Mouse (Mus musculus): ENCODE measurements around the gene Rnf11. TPM values are rescaled to one million over a fixed set of nuclear protein-coding genes. Genes with fewer than 3 reads are reported as not detected.

The Rnf11 gene
- total RNA-seq, 1 experiment = 19.3 TPM

GRCm38 (mm10) chr4:109493581-109493980, 9.1 kb upstream of the Rnf11 start:
- Histone ChIP-seq H3K4me1 (ENCODE audit: control insufficient read depth in 2 of 2, insufficient read depth in 2 of 2, low read length in 2 of 2, poor library complexity in 1 of 2) (peaks cover 0 to 3% of the 10 kb centered on the region in 2 experiments; a peak in 1 of 4 replicates), H3K4me3 (ENCODE audit: insufficient read depth in 1 of 2, low read depth in 1 of 2, low read length in 2 of 2, poor library complexity in 1 of 2, severe bottlenecking in 1 of 2) (no peak overlapping the region), H3K36me3 (ENCODE audit: control insufficient read depth, insufficient read depth, low read length, poor library complexity, severe bottlenecking) (no peaks in the 10 kb centered on the region), H3K9ac (ENCODE audit: insufficient read depth, low read depth, low read length, poor library complexity, severe bottlenecking) (no peak overlapping the region), H3K27ac (ENCODE audit: insufficient read depth, low read depth, low read length, poor library complexity, severe bottlenecking) (no peak overlapping the region), H3K9me3 (ENCODE audit: control insufficient read depth, insufficient read depth, low read depth, low read length) (no peaks in the 10 kb centered on the region)
- TF ChIP-seq MAFK (IDR thresholded peaks at IDR 0.05; ENCODE audit: insufficient read depth, low read depth, low read length) = no peak
- TF ChIP-seq ZC3H11A (IDR thresholded peaks at IDR 0.05; ENCODE audit: borderline replicate concordance, low read depth, low read length) = no peak
- no peak for TF ChIP-seq HCFC1 (IDR thresholded peaks at IDR 0.05; ENCODE audit: borderline replicate concordance, insufficient read depth, low read length)
- TF ChIP-seq CHD2 (IDR thresholded peaks at IDR 0.05; ENCODE audit: low read depth, low read length) = no peak
- no peak for TF ChIP-seq ZNF384 (IDR thresholded peaks at IDR 0.05; ENCODE audit: low read depth, low read length)
- DNase-seq (ENCODE audit: low read depth, low spot score) = no peak
- in situ Hi-C loops (cut with MboI; ENCODE audit: low sequenced_read_pairs in 2 of 2, unreplicated experiment in 2 of 2) = loop anchor here in 1 of 2 experiments (10.0 kb wide), 1 partner anchor 141 kb away; no protein-coding TSS in a partner anchor

- Histone ChIP-seq H3K9ac (ENCODE audit: insufficient read depth, low read depth, low read length, poor library complexity, severe bottlenecking) (no peak overlapping the region), H3K9me3 (ENCODE audit: control insufficient read depth, insufficient read depth, low read depth, low read length) (no peaks in the 10 kb centered on the region), H3K4me1 (ENCODE audit: control insufficient read depth in 2 of 2, insufficient read depth in 2 of 2, low read length in 2 of 2, poor library complexity in 1 of 2) (no peaks in the 10 kb centered on the region), H3K36me3 (ENCODE audit: control insufficient read depth, insufficient read depth, low read length, poor library complexity, severe bottlenecking) (no peaks in the 10 kb centered on the region), H3K4me3 (ENCODE audit: insufficient read depth in 1 of 2, low read depth in 1 of 2, low read length in 2 of 2, poor library complexity in 1 of 2, severe bottlenecking in 1 of 2) (no peak overlapping the region), H3K27ac (ENCODE audit: insufficient read depth, low read depth, low read length, poor library complexity, severe bottlenecking) (no peak overlapping the region)
- no peak for DNase-seq (ENCODE audit: low read depth, low spot score)
- in situ Hi-C loops (cut with MboI; ENCODE audit: low sequenced_read_pairs in 2 of 2, unreplicated experiment in 2 of 2) = no loop called here
- TF ChIP-seq ZNF384 (IDR thresholded peaks at IDR 0.05; ENCODE audit: low read depth, low read length) (no peak), CHD2 (IDR thresholded peaks at IDR 0.05; ENCODE audit: low read depth, low read length) (no peak)
These were observed 4.3 kb upstream of the Rnf11 start for GRCm38 (mm10) chr4:109488812-109489211.

GRCm38 (mm10) chr4:109482701-109483100, 1.8 kb downstream of the Rnf11 start:
- no peaks in the 10 kb centered on the region for H3K4me1 ChIP-seq (ENCODE audit: control insufficient read depth in 2 of 2, insufficient read depth in 2 of 2, low read length in 2 of 2, poor library complexity in 1 of 2)
- no peak for DNase-seq (ENCODE audit: low read depth, low spot score)
- in situ Hi-C loops (cut with MboI; ENCODE audit: low sequenced_read_pairs in 2 of 2, unreplicated experiment in 2 of 2) = no loop called here
- no peaks in the 10 kb centered on the region for H3K36me3 ChIP-seq (ENCODE audit: control insufficient read depth, insufficient read depth, low read length, poor library complexity, severe bottlenecking)
- TF ChIP-seq HCFC1 (IDR thresholded peaks at IDR 0.05; ENCODE audit: borderline replicate concordance, insufficient read depth, low read length) (no peak), ZNF384 (IDR thresholded peaks at IDR 0.05; ENCODE audit: low read depth, low read length) (no peak), ZC3H11A (IDR thresholded peaks at IDR 0.05; ENCODE audit: borderline replicate concordance, low read depth, low read length) (no peak)
- no peaks in the 10 kb centered on the region for H3K9me3 ChIP-seq (ENCODE audit: control insufficient read depth, insufficient read depth, low read depth, low read length)
- no peak overlapping the region for H3K9ac ChIP-seq (ENCODE audit: insufficient read depth, low read depth, low read length, poor library complexity, severe bottlenecking)
- no peak overlapping the region for H3K27ac ChIP-seq (ENCODE audit: insufficient read depth, low read depth, low read length, poor library complexity, severe bottlenecking)
- H3K4me3 ChIP-seq (ENCODE audit: insufficient read depth in 1 of 2, low read depth in 1 of 2, low read length in 2 of 2, poor library complexity in 1 of 2, severe bottlenecking in 1 of 2) = no peak overlapping the region

- Histone ChIP-seq H3K4me3 (ENCODE audit: insufficient read depth in 1 of 2, low read depth in 1 of 2, low read length in 2 of 2, poor library complexity in 1 of 2, severe bottlenecking in 1 of 2) (no peak overlapping the region), H3K36me3 (ENCODE audit: control insufficient read depth, insufficient read depth, low read length, poor library complexity, severe bottlenecking) (no peaks in the 10 kb centered on the region), H3K4me1 (ENCODE audit: control insufficient read depth in 2 of 2, insufficient read depth in 2 of 2, low read length in 2 of 2, poor library complexity in 1 of 2) (no peaks in the 10 kb centered on the region), H3K9ac (ENCODE audit: insufficient read depth, low read depth, low read length, poor library complexity, severe bottlenecking) (no peak overlapping the region), H3K27ac (ENCODE audit: insufficient read depth, low read depth, low read length, poor library complexity, severe bottlenecking) (no peak overlapping the region), H3K9me3 (ENCODE audit: control insufficient read depth, insufficient read depth, low read depth, low read length) (no peaks in the 10 kb centered on the region)
- in situ Hi-C loops (cut with MboI; ENCODE audit: low sequenced_read_pairs in 2 of 2, unreplicated experiment in 2 of 2) = no loop called here
- TF ChIP-seq HCFC1 (IDR thresholded peaks at IDR 0.05; ENCODE audit: borderline replicate concordance, insufficient read depth, low read length) (no peak), MAFK (IDR thresholded peaks at IDR 0.05; ENCODE audit: insufficient read depth, low read depth, low read length) (no peak), CHD2 (IDR thresholded peaks at IDR 0.05; ENCODE audit: low read depth, low read length) (no peak), ZC3H11A (IDR thresholded peaks at IDR 0.05; ENCODE audit: borderline replicate concordance, low read depth, low read length) (no peak), ZNF384 (IDR thresholded peaks at IDR 0.05; ENCODE audit: low read depth, low read length) (no peak)
- no peak for DNase-seq (ENCODE audit: low read depth, low spot score)
These were observed 3.1 kb downstream of the Rnf11 start for GRCm38 (mm10) chr4:109481424-109481823.

- Histone ChIP-seq H3K36me3 (ENCODE audit: control insufficient read depth, insufficient read depth, low read length, poor library complexity, severe bottlenecking) (no peaks in the 10 kb centered on the region), H3K9me3 (ENCODE audit: control insufficient read depth, insufficient read depth, low read depth, low read length) (no peaks in the 10 kb centered on the region), H3K4me1 (ENCODE audit: control insufficient read depth in 2 of 2, insufficient read depth in 2 of 2, low read length in 2 of 2, poor library complexity in 1 of 2) (peaks cover 0 to 2% of the 10 kb centered on the region in 2 experiments; a peak in 1 of 4 replicates), H3K4me3 (ENCODE audit: insufficient read depth in 1 of 2, low read depth in 1 of 2, low read length in 2 of 2, poor library complexity in 1 of 2, severe bottlenecking in 1 of 2) (no peak overlapping the region), H3K9ac (ENCODE audit: insufficient read depth, low read depth, low read length, poor library complexity, severe bottlenecking) (no peak overlapping the region), H3K27ac (ENCODE audit: insufficient read depth, low read depth, low read length, poor library complexity, severe bottlenecking) (no peak overlapping the region)
- no peak for DNase-seq (ENCODE audit: low read depth, low spot score)
- TF ChIP-seq ZNF384 (IDR thresholded peaks at IDR 0.05; ENCODE audit: low read depth, low read length) = no peak
- no peak for TF ChIP-seq HCFC1 (IDR thresholded peaks at IDR 0.05; ENCODE audit: borderline replicate concordance, insufficient read depth, low read length)
- TF ChIP-seq CHD2 (IDR thresholded peaks at IDR 0.05; ENCODE audit: low read depth, low read length) = no peak
- TF ChIP-seq MAFK (IDR thresholded peaks at IDR 0.05; ENCODE audit: insufficient read depth, low read depth, low read length) = no peak
- TF ChIP-seq ZC3H11A (IDR thresholded peaks at IDR 0.05; ENCODE audit: borderline replicate concordance, low read depth, low read length) = no peak
- in situ Hi-C loops (cut with MboI; ENCODE audit: low sequenced_read_pairs in 2 of 2, unreplicated experiment in 2 of 2) = no loop called here
These were observed 7.1 kb downstream of the Rnf11 start for GRCm38 (mm10) chr4:109477454-109477853.
